Mouse (Mus musculus): ENCODE measurements at regions not wholly inside any gene's neighbourhood (a gene's known extent, or its start where the extent isn't known, plus 50 kb on each side); places are given as distances from the start of the nearest gene placed in this dataset.

GRCm38 (mm10) chr15:56496355-56496754, 981.1 kb downstream of the Slc22a22 start:
- H3K4me1 ChIP-seq, result no peaks in the 10 kb centered on the region
- no peak for ATAC-seq (ENCODE audit: low FRiP score, low read depth)
- no peak overlapping the region for H3K27ac ChIP-seq (replicated peaks)
- no peaks in the 10 kb centered on the region for H3K9me3 ChIP-seq
- H3K9ac ChIP-seq (replicated peaks), result no peak overlapping the region
- no peak overlapping the region for H3K4me3 ChIP-seq
- H3K36me3 ChIP-seq, result no peaks in the 10 kb centered on the region
- H3K4me2 ChIP-seq (replicated peaks), result no peak overlapping the region
- H3K27me3 ChIP-seq, result no peaks in the 10 kb centered on the region
- 82% methylated on average over 2 of the region's 2 CpGs for WGBS

GRCm38 (mm10) chr15:56485931-56486330, 991.5 kb downstream of the Slc22a22 start:
- WGBS, result 82% methylated on average over 3 of the region's 3 CpGs
- Histone ChIP-seq H3K4me3 (no peak overlapping the region), H3K27ac (replicated peaks) (no peak overlapping the region), H3K4me1 (no peaks in the 10 kb centered on the region), H3K4me2 (replicated peaks) (no peak overlapping the region), H3K9ac (replicated peaks) (no peak overlapping the region), H3K9me3 (no peaks in the 10 kb centered on the region), H3K27me3 (no peaks in the 10 kb centered on the region), H3K36me3 (no peaks in the 10 kb centered on the region)
- ATAC-seq (ENCODE audit: low FRiP score, low read depth), result no peak

GRCm38 (mm10) chr15:56484693-56485092, 992.7 kb downstream of the Slc22a22 start:
- Histone ChIP-seq H3K27ac (replicated peaks) (no peak overlapping the region), H3K36me3 (no peaks in the 10 kb centered on the region), H3K9ac (replicated peaks) (no peak overlapping the region), H3K4me1 (no peaks in the 10 kb centered on the region), H3K4me2 (replicated peaks) (no peak overlapping the region), H3K4me3 (no peak overlapping the region), H3K27me3 (no peaks in the 10 kb centered on the region), H3K9me3 (no peaks in the 10 kb centered on the region)
- WGBS, result 85% methylated on average over 3 of the region's 3 CpGs
- no peak for ATAC-seq (ENCODE audit: low FRiP score, low read depth)

- ATAC-seq (ENCODE audit: low FRiP score, low read depth), result no peak
- H3K27me3 ChIP-seq, result no peaks in the 10 kb centered on the region
- no peaks in the 10 kb centered on the region for H3K4me1 ChIP-seq
- no peak overlapping the region for H3K9ac ChIP-seq (replicated peaks)
- no peak overlapping the region for H3K4me2 ChIP-seq (replicated peaks)
- H3K36me3 ChIP-seq, result no peaks in the 10 kb centered on the region
- no peak overlapping the region for H3K27ac ChIP-seq (replicated peaks)
- no peaks in the 10 kb centered on the region for H3K9me3 ChIP-seq
- H3K4me3 ChIP-seq, result no peak overlapping the region
Observed at GRCm38 (mm10) chr15:56479682-56480081, 997.7 kb downstream of the Slc22a22 start.

- Histone ChIP-seq H3K4me3 (no peak overlapping the region), H3K4me2 (replicated peaks) (no peak overlapping the region), H3K4me1 (no peaks in the 10 kb centered on the region), H3K9me3 (no peaks in the 10 kb centered on the region), H3K27me3 (no peaks in the 10 kb centered on the region), H3K36me3 (no peaks in the 10 kb centered on the region), H3K9ac (replicated peaks) (no peak overlapping the region), H3K27ac (replicated peaks) (no peak overlapping the region)
- ATAC-seq (ENCODE audit: low FRiP score, low read depth), result no peak
- 86% methylated on average over 3 of the region's 3 CpGs for WGBS
Observed at GRCm38 (mm10) chr15:56479015-56479414, 998.4 kb downstream of the Slc22a22 start.

GRCm38 (mm10) chr15:56473679-56474078, 1003.7 kb downstream of the Slc22a22 start:
- Histone ChIP-seq H3K9me3 (no peaks in the 10 kb centered on the region), H3K27me3 (no peaks in the 10 kb centered on the region), H3K9ac (replicated peaks) (no peak overlapping the region), H3K4me3 (no peak overlapping the region), H3K36me3 (no peaks in the 10 kb centered on the region), H3K27ac (replicated peaks) (no peak overlapping the region), H3K4me1 (no peaks in the 10 kb centered on the region), H3K4me2 (replicated peaks) (no peak overlapping the region)
- ATAC-seq (ENCODE audit: low FRiP score, low read depth), result no peak
- WGBS, result 91% methylated on average over 1 of the region's 1 CpGs

- no peak for ATAC-seq (ENCODE audit: low FRiP score, low read depth)
- WGBS, result 80% methylated on average over 4 of the region's 4 CpGs
- Histone ChIP-seq H3K36me3 (no peaks in the 10 kb centered on the region), H3K4me1 (no peaks in the 10 kb centered on the region), H3K27ac (replicated peaks) (no peak overlapping the region), H3K4me2 (replicated peaks) (no peak overlapping the region), H3K9me3 (no peaks in the 10 kb centered on the region), H3K9ac (replicated peaks) (no peak overlapping the region), H3K4me3 (no peak overlapping the region), H3K27me3 (no peaks in the 10 kb centered on the region)
Observed at GRCm38 (mm10) chr15:56451881-56452280, 1025.5 kb downstream of the Slc22a22 start.

- WGBS, result 66% methylated on average over 10 of the region's 10 CpGs
- Histone ChIP-seq H3K9ac (replicated peaks) (no peak overlapping the region), H3K4me3 (no peak overlapping the region), H3K9me3 (no peaks in the 10 kb centered on the region), H3K27me3 (no peaks in the 10 kb centered on the region), H3K4me2 (replicated peaks) (no peak overlapping the region), H3K36me3 (no peaks in the 10 kb centered on the region), H3K27ac (replicated peaks) (no peak overlapping the region), H3K4me1 (no peaks in the 10 kb centered on the region)
- no peak; the same call in 1 of the 2 replicates for ATAC-seq (ENCODE audit: low FRiP score, low read depth)
Observed at GRCm38 (mm10) chr15:56448015-56448645, 1029.3 kb downstream of the Slc22a22 start.

- no peak overlapping the region for H3K4me3 ChIP-seq
- no peak overlapping the region for H3K4me2 ChIP-seq (replicated peaks)
- no peaks in the 10 kb centered on the region for H3K9me3 ChIP-seq
- no peaks in the 10 kb centered on the region for H3K27me3 ChIP-seq
- H3K27ac ChIP-seq (replicated peaks), result no peak overlapping the region
- 83% methylated on average over 4 of the region's 4 CpGs for WGBS
- no peak for ATAC-seq (ENCODE audit: low FRiP score, low read depth)
- no peak overlapping the region for H3K9ac ChIP-seq (replicated peaks)
- no peaks in the 10 kb centered on the region for H3K36me3 ChIP-seq
- no peaks in the 10 kb centered on the region for H3K4me1 ChIP-seq
Observed at GRCm38 (mm10) chr15:56440171-56440570, 1037.3 kb downstream of the Slc22a22 start.

- Histone ChIP-seq H3K27me3 (no peaks in the 10 kb centered on the region), H3K4me3 (no peak overlapping the region), H3K9ac (replicated peaks) (no peak overlapping the region), H3K27ac (replicated peaks) (no peak overlapping the region), H3K9me3 (no peaks in the 10 kb centered on the region), H3K4me2 (replicated peaks) (no peak overlapping the region), H3K4me1 (no peaks in the 10 kb centered on the region), H3K36me3 (no peaks in the 10 kb centered on the region)
- WGBS, result 79% methylated on average over 2 of the region's 2 CpGs
- no peak for ATAC-seq (ENCODE audit: low FRiP score, low read depth)
Observed at GRCm38 (mm10) chr15:56438370-56438769, 1039.1 kb downstream of the Slc22a22 start.

GRCm38 (mm10) chr15:56436131-56436530, 1041.3 kb downstream of the Slc22a22 start:
- H3K36me3 ChIP-seq, result no peaks in the 10 kb centered on the region
- no peak overlapping the region for H3K4me3 ChIP-seq
- no peaks in the 10 kb centered on the region for H3K9me3 ChIP-seq
- no peak for ATAC-seq (ENCODE audit: low FRiP score, low read depth)
- H3K27me3 ChIP-seq, result no peaks in the 10 kb centered on the region
- H3K4me1 ChIP-seq, result no peaks in the 10 kb centered on the region
- H3K4me2 ChIP-seq (replicated peaks), result no peak overlapping the region
- H3K9ac ChIP-seq (replicated peaks), result no peak overlapping the region
- 81% methylated on average over 6 of the region's 6 CpGs for WGBS
- H3K27ac ChIP-seq (replicated peaks), result no peak overlapping the region

GRCm38 (mm10) chr15:56425986-56426385, 1051.4 kb downstream of the Slc22a22 start:
- 28% methylated on average over 4 of the region's 4 CpGs for WGBS
- no peak for ATAC-seq (ENCODE audit: low FRiP score, low read depth)
- H3K4me1 ChIP-seq, result no peaks in the 10 kb centered on the region

GRCm38 (mm10) chr15:56420681-56421080, 1056.7 kb downstream of the Slc22a22 start:
- Histone ChIP-seq H3K27me3 (no peaks in the 10 kb centered on the region), H3K4me2 (replicated peaks) (no peak overlapping the region), H3K27ac (replicated peaks) (no peak overlapping the region), H3K9ac (replicated peaks) (no peak overlapping the region), H3K4me3 (no peak overlapping the region), H3K9me3 (no peaks in the 10 kb centered on the region), H3K4me1 (no peaks in the 10 kb centered on the region), H3K36me3 (no peaks in the 10 kb centered on the region)
- ATAC-seq (ENCODE audit: low FRiP score, low read depth), result no peak
- 52% methylated on average over 1 of the region's 1 CpGs for WGBS

More at GRCm38 (mm10) chr15:56425986-56426385, 1051.4 kb downstream of the Slc22a22 start:
- Histone ChIP-seq H3K9me3 (no peaks in the 10 kb centered on the region), H3K4me3 (no peak overlapping the region), H3K9ac (replicated peaks) (no peak overlapping the region), H3K4me2 (replicated peaks) (no peak overlapping the region), H3K36me3 (no peaks in the 10 kb centered on the region), H3K27ac (replicated peaks) (no peak overlapping the region), H3K27me3 (no peaks in the 10 kb centered on the region)
